Mouse (Mus musculus) ovary, postnatal 14 days (tissue): ENCODE measurements around the gene Prkcz.

ENCODE experiments used
- DNase-seq: peaks from one replicate; pipeline ENCODE4 v3.0.0; 2022; ENCODE audit warnings: low spot score

Gene Prkcz

GRCm38 (mm10) chr4:155361303-155361791 is at the start of gene Prkcz:
Prkcz (minus strand) TSS chr4:155361361.
- DNase-seq = peak; percentile 55

GRCm38 (mm10) chr4:155409058-155409776 is 48.1 kb upstream of the Prkcz start, which contains the start of gene Cfap74:
Cfap74 (plus strand) TSS chr4:155409190.
- DNase-seq = peak; percentile 29

GRCm38 (mm10) chr4:155408695-155409057 is 47.5 kb upstream of the Prkcz start:
- DNase-seq = no peak

- DNase-seq = no peak
Measured at GRCm38 (mm10) chr4:155402489-155402888, 41.3 kb upstream of the Prkcz start.

GRCm38 (mm10) chr4:155401121-155401520 is 40.0 kb upstream of the Prkcz start:
- DNase-seq = no peak

GRCm38 (mm10) chr4:155398222-155398540 is 37.0 kb upstream of the Prkcz start:
- DNase-seq = no peak

GRCm38 (mm10) chr4:155397511-155398221 is 36.5 kb upstream of the Prkcz start, which contains the start of gene Gabrd:
Gabrd (minus strand) TSS chr4:155398112.
- DNase-seq = peak; percentile 70

- no peak for DNase-seq
Measured at GRCm38 (mm10) chr4:155396751-155397150, 35.6 kb upstream of the Prkcz start.

GRCm38 (mm10) chr4:155395471-155395870 is 34.3 kb upstream of the Prkcz start:
- no peak for DNase-seq

- DNase-seq = no peak
Measured at GRCm38 (mm10) chr4:155387166-155387565, 26.0 kb upstream of the Prkcz start.

GRCm38 (mm10) chr4:155383326-155383725 is 22.2 kb upstream of the Prkcz start:
- DNase-seq = no peak

- no peak for DNase-seq
Measured at GRCm38 (mm10) chr4:155382752-155383151, 21.6 kb upstream of the Prkcz start.

- DNase-seq = no peak
Measured at GRCm38 (mm10) chr4:155381974-155382373, 20.8 kb upstream of the Prkcz start.

GRCm38 (mm10) chr4:155371797-155372735 is 10.9 kb upstream of the Prkcz start:
- no peak for DNase-seq

GRCm38 (mm10) chr4:155370737-155371715 is 9.9 kb upstream of the Prkcz start:
- DNase-seq = no peak

- DNase-seq = peak; percentile 75
Measured at GRCm38 (mm10) chr4:155368684-155369083, 7.5 kb upstream of the Prkcz start.

- DNase-seq = no peak
Measured at GRCm38 (mm10) chr4:155367739-155368138, 6.6 kb upstream of the Prkcz start.

GRCm38 (mm10) chr4:155366784-155367183 is 5.6 kb upstream of the Prkcz start:
- DNase-seq = no peak

- DNase-seq = no peak
Measured at GRCm38 (mm10) chr4:155362443-155362842, 1.3 kb upstream of the Prkcz start.

- DNase-seq = no peak
Measured at GRCm38 (mm10) chr4:155360856-155361255, 305 bp downstream of the Prkcz start.
